Mouse (Mus musculus): ENCODE results near the gene A630089N07Rik. TPM values are rescaled to one million over a fixed set of nuclear protein-coding genes. Genes with fewer than 3 reads are reported as not detected.
"Not testable (repeated sequence)": the region's sequence is repeated elsewhere in the genome, so short reads cannot be mapped to it uniquely, and the experiment has no call there.

A630089N07Rik gene
- total RNA-seq (2021), result 1 to 10 TPM; 1.4 to 1.5 TPM

DNA sequence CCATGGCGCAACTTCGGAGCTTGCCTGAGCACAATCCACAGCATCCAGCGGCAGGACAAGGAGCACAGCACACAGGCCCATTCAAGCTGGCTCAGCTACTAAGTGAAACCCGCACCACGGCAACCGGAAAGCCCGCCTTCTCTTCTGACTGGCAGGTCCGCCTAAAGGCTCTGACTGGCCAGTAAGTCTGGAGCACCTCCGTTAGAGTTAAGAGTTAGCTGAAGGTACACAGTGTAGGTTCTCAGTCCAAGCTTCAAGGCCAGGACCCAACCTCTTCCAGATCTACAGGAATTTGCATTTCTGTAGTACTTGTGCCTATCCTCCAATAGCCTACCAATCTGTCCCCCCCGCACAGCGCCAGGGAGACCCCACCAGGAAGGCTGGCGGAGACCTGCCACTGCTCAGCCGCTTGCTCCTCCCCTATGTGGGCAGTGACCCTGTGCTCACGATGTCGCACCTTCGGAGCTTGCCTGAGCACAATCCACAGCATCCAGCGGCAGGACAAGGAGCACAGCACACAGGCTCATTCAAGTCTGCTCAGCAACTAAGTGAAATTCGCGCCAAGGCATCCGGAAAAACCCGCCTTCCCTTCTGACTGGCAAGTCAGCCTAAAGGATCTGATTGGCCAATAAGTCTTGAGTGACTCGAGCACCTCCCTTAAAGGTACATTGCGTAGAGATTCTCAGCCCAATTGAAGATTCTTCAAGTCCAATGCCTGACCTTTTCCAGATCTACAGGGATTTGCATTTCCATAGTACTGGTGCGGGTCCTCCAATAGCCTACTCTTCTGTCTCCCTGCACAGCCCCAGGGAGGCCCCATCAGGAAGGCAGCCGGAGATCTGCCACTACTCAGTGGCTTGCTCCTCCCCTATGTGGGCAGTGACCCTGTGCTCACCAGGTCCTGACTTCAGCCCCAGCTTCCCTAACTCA lies at the start of gene A630089N07Rik:
A630089N07Rik (minus strand) TSS at position 562 of the 930 bp plus-strand sequence.
- intact Hi-C loops (cut with DNase I), result loop anchor here (5.0 kb wide), 1 partner anchor 120 kb away; the partner anchor contains the start of genes C2cd2 and Zbtb21
- DNase-seq, result peak; percentile 83 to 85

DNA sequence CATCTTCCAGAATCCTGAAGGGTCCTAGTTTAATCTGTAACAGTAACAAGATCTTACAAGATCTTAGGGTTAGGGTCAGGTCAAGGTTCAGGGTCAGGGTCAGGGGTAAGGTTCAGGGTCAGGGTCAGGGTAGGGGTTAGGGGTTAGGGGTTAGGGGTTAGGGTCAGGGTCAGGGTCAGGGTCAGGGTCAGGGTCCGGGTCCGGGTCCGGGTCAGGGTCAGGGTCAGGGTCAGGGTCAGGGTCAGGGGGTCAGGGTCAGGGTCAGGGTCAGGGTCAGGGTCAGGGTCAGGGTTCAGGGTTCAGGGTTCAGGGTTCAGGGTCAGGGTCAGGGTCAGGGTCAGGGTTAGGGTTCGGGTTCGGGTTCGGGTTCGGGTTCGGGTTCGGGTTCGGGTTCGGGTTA lies 24.9 kb upstream of the A630089N07Rik start:
- no peak for DNase-seq
- intact Hi-C loops (cut with DNase I), result no loop called here

DNA sequence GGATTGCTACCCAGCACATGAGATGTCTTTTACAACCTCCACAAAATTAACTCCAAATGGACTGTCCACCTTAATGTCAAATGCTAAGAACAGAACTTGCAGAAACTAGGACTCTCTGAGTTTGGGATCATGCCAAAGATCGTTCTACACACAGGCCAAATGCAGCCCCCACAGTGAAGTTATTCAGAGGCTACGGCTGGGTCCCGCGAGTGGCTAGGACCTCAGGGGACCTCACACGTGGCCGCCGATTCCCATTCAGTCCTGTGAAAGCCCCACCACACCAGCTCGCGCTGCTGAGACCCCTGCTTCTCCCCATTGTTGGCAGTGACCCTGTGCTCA lies 731 bp downstream of the A630089N07Rik start:
- DNase-seq, result not testable (repeated sequence)
- intact Hi-C loops (cut with DNase I), result loop anchor here (5.0 kb wide), 1 partner anchor 119 kb away; the partner anchor contains the start of genes C2cd2 and Zbtb21

DNA sequence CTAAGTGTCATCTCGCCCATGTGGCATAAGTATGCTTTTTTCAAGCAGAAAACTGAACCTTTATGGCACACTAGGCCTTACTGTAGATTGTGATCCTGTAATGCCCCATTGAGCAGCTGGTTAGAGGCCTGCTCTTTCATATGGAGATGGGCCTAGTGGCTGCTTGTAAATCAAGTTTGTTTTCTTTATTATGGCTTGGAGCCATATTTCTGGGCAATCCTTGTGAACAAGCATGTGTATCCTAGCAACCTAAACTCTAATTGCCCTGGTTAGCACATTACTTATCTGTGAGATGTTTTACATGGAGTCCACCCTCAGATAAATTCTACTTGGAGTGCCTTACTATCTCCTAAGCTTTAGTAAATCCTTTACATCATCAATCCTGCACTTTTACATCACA lies 1.1 kb downstream of the A630089N07Rik start:
- intact Hi-C loops (cut with DNase I), result loop anchor here (5.0 kb wide), 1 partner anchor 119 kb away; the partner anchor contains the start of genes C2cd2 and Zbtb21
- DNase-seq, result not testable (repeated sequence)

DNA sequence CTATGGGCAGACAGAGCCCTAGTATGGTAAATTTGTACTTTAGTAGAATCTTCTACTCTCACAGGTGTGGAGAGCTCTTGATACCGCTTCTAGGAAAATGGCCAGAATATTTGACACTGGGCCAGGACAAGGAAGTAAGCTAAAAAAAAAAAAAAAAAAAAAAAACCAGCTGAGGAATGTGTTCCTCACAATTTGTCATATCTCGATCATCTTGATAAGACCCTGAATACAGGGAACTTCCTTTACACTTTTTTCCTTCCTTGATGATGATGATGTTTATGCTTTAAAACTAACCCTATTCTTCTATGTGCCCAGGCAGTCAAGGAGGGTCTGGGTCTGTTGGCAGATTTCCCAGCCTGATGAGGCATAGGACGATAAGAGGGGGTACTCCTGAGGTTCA lies 2.9 kb downstream of the A630089N07Rik start:
- intact Hi-C loops (cut with DNase I); DNase-seq: not testable (repeated sequence)

DNA sequence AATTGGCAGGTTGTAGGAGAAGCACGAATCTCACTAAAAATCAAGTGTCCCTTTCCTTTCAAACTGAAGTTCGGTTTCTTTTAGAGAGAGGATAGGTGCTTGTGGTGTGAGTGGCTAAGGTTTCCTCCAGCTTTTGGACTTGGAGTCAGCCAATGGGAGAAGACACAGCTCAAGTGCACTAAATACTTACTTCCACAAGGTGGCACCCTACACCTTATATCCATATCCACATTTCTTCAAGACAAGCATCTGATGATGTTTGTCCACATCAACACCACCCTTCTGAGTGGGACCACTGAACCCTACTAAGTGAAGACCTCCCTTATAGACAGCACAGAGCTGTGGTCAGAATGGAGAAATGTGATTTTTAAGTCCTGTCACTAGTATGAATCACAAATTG lies 40.6 kb downstream of the A630089N07Rik start:
- peak in 1 of 2 experiments; percentile 3 for DNase-seq
- intact Hi-C loops (cut with DNase I), result no loop called here

DNA sequence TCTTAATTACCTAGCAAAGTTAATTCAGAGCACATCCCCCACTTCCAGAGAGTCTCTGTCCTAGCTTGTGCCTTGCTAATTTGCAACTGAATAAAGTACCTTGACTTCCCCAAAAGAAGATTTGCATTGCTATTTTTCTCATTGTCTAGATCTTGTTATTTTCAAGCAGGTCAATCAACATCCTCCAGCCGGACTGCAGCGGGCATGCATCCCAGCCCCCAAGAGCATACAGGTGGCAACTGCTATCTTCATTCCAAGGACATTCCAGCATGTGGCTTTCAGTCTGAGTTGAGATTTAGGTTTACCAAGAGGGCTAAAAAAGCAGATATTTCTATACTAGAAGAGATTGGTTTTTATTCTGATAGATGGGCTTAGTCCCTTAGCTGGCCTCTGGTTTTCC lies 47.3 kb downstream of the A630089N07Rik start:
- DNase-seq; intact Hi-C loops (cut with DNase I): not testable (repeated sequence)

GRCm38 (mm10) chr16:98026186-98026585 lies 56.1 kb downstream of the A630089N07Rik start:
- DNase-seq; intact Hi-C loops (cut with DNase I): not testable (repeated sequence)

- intact Hi-C loops (cut with DNase I), result no loop called here
- no peak for DNase-seq
These were observed 59.4 kb downstream of the A630089N07Rik start for GRCm38 (mm10) chr16:98022657-98023345.

DNA sequence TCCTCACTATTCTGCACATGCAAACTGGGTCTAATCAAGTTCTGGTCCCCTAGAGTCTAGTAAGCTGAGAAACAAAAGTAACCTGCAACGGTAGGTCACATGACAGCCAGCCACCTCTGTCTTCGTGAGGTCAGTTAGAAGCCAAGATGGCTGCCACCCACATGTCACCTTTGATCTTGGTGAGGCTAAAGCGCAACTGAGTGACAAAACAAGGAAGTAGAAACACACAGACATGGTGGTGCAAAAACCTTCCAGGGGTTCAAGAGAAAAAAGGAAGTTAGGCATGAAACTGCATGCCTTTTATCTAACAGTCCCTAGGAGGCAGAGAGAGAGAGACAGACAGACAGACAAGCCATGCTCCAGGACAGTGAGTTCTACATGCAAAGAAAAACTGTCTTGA lies 60.2 kb downstream of the A630089N07Rik start:
- DNase-seq, result no peak
- intact Hi-C loops (cut with DNase I), result no loop called here

DNA sequence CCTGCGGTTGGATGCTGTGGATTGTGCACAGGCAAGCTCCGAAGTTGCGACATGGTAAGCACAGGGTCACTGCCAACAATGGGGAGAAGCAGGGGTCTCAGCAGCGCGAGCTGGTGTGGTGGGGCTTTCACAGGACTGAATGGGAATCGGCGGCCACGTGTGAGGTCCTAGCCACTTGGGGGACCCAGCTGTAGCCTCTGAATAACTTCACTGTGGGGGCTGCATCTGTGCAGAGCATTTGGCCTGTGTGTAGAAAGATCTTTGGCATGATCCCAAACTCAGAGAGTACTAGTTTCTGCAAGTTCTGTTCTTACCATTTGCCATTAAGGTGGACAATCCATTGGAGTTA lies 84.9 kb downstream of the A630089N07Rik start:
- intact Hi-C loops (cut with DNase I), result loop anchor here (2.0 to 10.0 kb wide), 3 partner anchors 35 to 193 kb away; partner anchors contain the start of genes C2cd2 and Zbtb21
- not testable (repeated sequence) for DNase-seq

- DNase-seq, result peak; percentile 81
- intact Hi-C loops (cut with DNase I), result loop anchor here (2.0 to 10.0 kb wide), 3 partner anchors 34 to 192 kb away; partner anchors contain the start of genes C2cd2 and Zbtb21
These were observed 85.5 kb downstream of the A630089N07Rik start, which contains the start of gene B230307C23Rik for GRCm38 (mm10) chr16:97996616-97997382. Gene B230307C23Rik, plus strand, starts transcription at chr16:97997315.

- intact Hi-C loops (cut with DNase I), result loop anchor here (2.0 to 10.0 kb wide), 3 partner anchors 33 to 191 kb away; partner anchors contain the start of genes C2cd2 and Zbtb21
- DNase-seq, result peak; percentile 43 to 55
These were observed 86.2 kb downstream of the A630089N07Rik start for GRCm38 (mm10) chr16:97995849-97996615.

DNA sequence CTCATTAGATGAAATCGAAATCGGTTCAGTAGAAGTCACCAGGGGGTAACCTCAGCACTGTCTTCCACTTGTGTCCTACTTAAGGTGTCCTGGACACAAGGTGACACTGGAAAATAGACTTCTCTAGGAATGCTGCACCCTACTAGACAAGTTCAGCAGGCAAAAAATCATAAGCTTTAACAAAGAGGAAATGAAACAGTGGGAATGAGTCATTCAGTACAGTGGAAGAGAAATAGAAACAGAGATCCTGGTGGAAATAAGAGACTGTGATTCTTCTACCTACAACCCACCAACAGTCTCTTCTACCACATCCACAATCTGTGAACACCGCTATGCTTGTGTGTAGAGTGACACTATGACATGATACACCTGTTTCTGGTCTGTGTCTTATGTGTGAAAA lies 89.8 kb downstream of the A630089N07Rik start:
- DNase-seq, result not testable (repeated sequence)
- intact Hi-C loops (cut with DNase I), result loop anchor here (10.0 kb wide), 1 partner anchor 188 kb away; no protein-coding TSS in a partner anchor

- intact Hi-C loops (cut with DNase I), result loop anchor here (10.0 kb wide), 1 partner anchor 187 kb away; no protein-coding TSS in a partner anchor
- DNase-seq, result no peak
These were observed 90.7 kb downstream of the A630089N07Rik start for GRCm38 (mm10) chr16:97991517-97991916.

- intact Hi-C loops (cut with DNase I), result no loop called here
- no peak for DNase-seq
These were observed 97.7 kb downstream of the A630089N07Rik start for GRCm38 (mm10) chr16:97984589-97984988.

DNA sequence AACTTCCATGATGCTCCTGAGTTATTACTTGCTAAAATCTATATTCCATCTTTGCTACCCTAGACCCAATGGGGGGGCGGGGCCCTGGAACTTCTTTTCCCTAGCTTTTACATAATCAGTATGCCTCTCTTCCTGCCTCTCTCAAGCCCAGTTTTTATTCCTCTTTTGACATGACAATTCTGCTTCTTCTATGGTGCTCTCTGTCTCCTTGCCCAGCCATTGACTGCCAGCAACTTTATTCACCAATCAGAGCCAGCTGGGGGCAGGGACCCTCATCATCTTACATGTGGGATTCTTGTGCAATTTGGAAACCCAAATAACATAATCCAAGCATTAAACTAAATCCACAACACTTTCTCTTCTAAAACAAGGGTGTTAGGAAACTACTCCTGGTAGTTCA lies 100.9 kb downstream of the A630089N07Rik start:
- intact Hi-C loops (cut with DNase I), result no loop called here
- DNase-seq, result no peak

DNA sequence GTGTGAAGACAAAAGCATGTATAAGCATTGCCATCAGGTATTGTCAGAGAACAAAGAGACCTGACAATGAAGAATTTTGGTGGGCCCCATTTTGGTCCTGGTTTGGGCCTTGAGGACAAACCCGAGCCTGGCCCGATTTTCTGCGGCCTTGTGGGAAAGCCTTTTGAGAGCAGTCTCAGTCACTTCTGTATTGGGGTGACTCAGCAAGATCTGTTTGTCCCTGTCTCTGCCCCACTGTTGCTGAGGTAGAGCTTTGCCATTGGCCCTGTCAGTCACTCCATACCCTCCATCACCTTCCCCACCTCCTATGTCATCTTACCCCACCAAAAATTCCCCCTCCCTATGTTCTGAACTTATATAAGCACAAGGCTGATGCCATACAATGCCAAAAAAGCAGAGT lies 104.5 kb downstream of the A630089N07Rik start:
- intact Hi-C loops (cut with DNase I), result no loop called here
- no peak for DNase-seq

DNA sequence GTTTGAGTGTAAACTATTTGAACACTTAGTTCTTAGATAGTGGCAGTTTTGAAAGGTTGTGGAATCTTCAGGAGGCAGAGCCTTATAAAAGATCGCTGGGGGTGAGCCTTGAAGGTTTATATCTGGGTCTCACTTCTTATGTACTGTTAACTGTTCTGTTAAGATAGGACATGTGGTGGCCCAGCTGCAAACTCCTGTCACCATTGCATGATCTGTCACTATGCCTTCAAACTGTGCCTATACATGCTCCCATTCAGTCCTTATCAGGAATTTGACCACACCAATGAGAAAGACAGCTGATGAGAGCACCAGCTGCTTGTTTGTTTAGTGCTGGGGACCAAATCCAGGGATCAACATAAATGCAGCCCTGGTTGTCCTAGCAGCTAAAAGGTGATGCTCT lies 105.0 kb downstream of the A630089N07Rik start:
- DNase-seq, result no peak
- intact Hi-C loops (cut with DNase I), result no loop called here
